Mouse (Mus musculus): ENCODE data around the gene Tmeff2.

Tmeff2 gene

GRCm38 (mm10) chr1:51107299-51107698, 206.9 kb downstream of the Tmeff2 start:
- DNase-seq = peak; percentile 35

GRCm38 (mm10) chr1:51114721-51115120, 214.3 kb downstream of the Tmeff2 start:
- no peak for DNase-seq

DNA sequence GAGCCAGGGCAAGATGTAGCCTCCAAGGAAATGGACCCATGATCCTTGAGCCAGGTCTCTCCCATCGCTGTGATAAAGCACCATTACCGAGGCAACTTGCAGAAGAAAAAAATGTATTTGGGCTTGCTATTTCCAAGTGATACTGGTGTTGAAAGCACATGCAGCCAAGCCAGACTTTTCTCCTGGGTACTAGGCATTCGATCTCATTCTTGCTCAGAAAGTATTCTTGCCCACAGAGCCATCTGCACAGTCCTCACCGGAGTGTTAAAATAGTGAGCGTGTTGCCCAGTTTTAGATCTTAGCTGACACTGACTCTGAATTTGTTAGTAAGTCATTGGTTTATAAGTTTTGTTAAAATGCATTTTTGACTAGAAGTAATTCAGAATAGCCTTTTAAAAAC, 215.3 kb downstream of the Tmeff2 start:
- DNase-seq = no peak

- no peak for DNase-seq
These were observed 217.4 kb downstream of the Tmeff2 start for GRCm38 (mm10) chr1:51117830-51118229.

GRCm38 (mm10) chr1:51125671-51126424, 225.4 kb downstream of the Tmeff2 start:
- DNase-seq = no peak

GRCm38 (mm10) chr1:51126425-51126765, 225.9 kb downstream of the Tmeff2 start:
- no peak for DNase-seq

GRCm38 (mm10) chr1:51136792-51137191, 236.3 kb downstream of the Tmeff2 start:
- DNase-seq = no peak

DNA sequence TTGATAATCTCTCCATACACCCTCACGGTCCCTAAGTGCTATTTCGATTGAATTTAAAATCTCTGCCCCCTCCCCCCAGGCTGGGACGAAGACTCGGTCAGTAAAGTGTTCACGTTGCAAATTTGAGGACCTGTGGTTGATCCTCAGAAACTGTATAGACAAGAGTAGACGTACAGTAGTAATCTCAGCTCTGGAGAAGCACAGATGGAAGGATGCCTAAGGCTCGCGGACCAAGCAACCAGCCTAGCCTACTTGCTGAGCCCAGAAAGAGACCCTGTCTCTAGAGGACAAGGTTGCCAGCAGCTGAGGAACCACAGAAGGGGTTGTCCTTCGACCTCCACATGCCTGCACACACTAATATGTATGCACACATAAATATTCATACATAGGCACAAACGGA, 239.2 kb downstream of the Tmeff2 start:
- DNase-seq = no peak

DNA sequence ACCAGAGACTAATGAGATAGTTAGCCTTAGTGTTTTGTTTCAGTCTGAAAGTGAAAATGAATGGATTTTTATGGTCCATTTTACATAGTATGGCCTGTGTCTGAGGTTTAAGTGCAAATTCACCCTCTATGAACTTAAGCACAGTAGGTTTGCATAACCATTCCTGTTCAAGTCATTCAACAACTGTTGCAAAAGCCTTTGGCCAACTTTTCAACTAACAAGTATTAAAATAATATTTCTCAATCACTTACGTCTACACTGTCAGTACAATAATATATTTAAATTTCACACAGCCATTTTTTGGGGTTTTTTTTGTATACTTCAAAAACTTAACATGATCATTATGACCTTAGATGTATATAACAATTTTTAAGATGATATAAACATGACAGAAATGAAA, 240.9 kb downstream of the Tmeff2 start:
- no peak for DNase-seq

- DNase-seq = no peak
These were observed 242.3 kb downstream of the Tmeff2 start for GRCm38 (mm10) chr1:51142729-51143128.

- DNase-seq = no peak
These were observed 245.2 kb downstream of the Tmeff2 start for GRCm38 (mm10) chr1:51145693-51146092.

GRCm38 (mm10) chr1:51148481-51149137, 248.2 kb downstream of the Tmeff2 start:
- no peak for DNase-seq

DNA sequence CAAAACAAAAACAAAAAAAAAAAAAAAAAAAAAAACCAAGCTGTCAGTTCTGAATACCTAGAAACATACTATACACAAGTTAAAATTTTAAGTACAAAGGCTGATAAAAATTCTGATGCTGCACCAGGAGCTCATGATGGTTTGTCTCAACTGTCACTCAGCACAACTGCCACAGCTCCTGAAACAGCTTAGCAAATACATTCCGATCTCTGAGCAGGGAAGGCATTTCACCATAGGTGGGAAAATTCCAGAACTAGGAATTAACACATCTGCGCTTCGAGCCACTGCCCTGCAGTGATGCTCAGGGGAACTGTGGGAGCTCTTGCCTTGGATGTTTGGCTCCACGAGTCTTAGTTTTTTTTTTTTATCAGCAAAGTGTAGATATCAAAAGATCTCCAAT, 249.0 kb downstream of the Tmeff2 start:
- no peak for DNase-seq

DNA sequence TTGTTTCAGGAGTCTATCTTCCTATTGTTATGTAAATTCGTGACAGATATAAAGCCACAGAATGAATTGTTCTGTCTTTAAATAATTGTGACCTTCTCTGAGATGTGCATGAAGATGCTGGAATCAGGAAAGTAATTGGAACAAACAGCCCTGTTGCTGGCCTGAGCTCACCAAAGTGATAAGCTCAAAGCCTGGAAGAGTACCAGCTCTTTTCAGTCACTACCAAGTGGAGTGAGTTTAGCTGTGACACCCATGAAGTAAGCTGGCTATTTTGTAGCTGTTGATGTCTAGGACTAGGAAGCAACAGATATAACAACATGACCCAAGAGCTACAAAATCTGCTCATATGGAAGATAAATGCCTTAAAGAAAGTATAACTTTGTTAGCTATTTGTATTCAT, 249.4 kb downstream of the Tmeff2 start:
- DNase-seq = no peak

GRCm38 (mm10) chr1:51152017-51152416, 251.6 kb downstream of the Tmeff2 start:
- DNase-seq = no peak

DNA sequence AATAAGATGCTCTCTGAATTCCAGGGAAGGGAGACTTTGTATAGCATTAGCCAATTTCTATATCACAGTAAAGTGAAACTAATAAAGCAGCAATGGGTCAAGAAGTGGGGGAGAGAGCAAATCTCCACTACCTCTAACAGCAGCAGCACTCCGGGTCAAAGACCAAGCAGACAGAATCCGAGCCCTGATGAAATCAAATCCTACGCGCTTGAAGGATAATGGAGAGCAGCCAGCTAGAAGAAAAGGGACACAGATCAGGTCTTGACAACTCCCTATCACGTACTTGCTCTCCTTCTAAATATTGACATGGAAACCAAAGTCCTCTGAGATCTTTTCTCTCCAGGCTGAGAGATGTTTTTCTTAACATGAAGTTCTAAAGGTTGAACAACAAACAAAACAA, 252.4 kb downstream of the Tmeff2 start:
- no peak for DNase-seq

GRCm38 (mm10) chr1:51184276-51184675, 283.8 kb downstream of the Tmeff2 start:
- DNase-seq = peak; percentile 23

- DNase-seq = no peak
These were observed 288.6 kb downstream of the Tmeff2 start for GRCm38 (mm10) chr1:51189008-51189407.

GRCm38 (mm10) chr1:51191253-51191652, 290.8 kb downstream of the Tmeff2 start:
- DNase-seq = no peak

GRCm38 (mm10) chr1:51191872-51192613, 291.6 kb downstream of the Tmeff2 start:
- no peak for DNase-seq

DNA sequence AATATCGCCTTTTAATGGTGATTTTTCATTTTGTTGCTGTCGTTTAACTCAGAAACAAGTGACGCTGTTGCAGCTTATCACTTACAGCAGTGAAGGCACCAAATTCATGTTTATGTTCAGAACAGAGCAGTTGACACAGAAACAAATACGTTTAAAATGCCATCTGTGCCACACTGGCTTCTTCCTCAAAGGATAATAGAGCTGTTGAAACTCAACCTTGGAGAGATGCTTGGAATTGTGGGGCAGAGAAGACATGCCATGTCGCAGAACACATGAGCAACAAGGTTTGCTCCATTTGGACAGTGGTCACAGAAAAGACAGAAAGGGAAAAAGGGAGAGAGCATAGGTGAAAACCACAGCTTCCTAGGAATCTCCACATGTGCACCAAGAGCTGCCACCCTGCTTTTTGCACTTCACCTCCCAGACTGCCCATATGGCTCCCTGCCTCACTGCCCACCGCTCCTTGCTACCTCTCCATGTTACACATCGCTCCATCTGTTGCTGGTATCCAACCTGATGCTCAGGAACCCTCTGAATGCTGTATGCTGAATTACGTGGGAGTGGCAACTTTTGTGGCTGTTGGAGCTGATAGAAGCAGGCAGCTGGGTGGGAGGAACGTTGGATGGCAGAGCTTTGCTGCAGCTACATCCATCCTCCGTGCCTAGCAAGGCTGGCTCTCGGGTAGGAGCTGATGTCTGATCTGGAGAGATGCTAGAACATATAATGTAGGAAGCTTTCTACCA, 298.8 kb downstream of the Tmeff2 start:
- peak; percentile 20 for DNase-seq

GRCm38 (mm10) chr1:51199954-51200353, 299.5 kb downstream of the Tmeff2 start:
- DNase-seq = no peak

DNA sequence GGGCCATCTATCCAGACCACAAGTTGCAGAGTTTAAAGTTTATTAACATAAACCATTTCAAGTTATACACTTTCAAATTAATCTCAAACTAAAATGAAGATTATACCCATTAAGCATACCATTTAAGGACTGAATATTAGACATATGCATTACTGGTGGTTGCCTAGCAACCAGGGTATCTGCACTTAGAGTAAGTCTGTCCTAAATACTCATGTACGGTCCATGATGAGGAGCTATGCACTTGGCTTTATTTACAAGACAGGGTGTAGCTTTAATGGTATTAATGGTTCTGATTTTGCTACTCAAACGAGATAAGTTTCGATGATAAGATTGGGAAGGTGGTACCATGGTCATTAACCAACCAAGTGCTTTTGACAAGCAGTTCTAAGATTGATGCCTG, 315.2 kb downstream of the Tmeff2 start:
- no peak for DNase-seq

Measured in cerebellum, adult 11-12 months (tissue).